Mouse (Mus musculus) MEL (cell line): Measurements from ENCODE around the gene Cybc1. TPM values are rescaled to one million over a fixed set of nuclear protein-coding genes. Genes with fewer than 3 reads are reported as not detected.
A peak's percentile ranks its signal among the peaks of the same experiment; 100 is the strongest.

Experiments
- DNase-seq: peaks from one replicate; pipeline ENCODE4 v3.0.0; 2011; ENCODE audit warnings: low read depth, low spot score
- H3K27ac ChIP-seq: 2 replicates; pipeline ENCODE4 v1.5.1; 2012; ENCODE audit warnings: low read depth, mild to moderate bottlenecking, control low read depth, low read length, moderate library complexity; ENCODE audit not compliant: control insufficient read depth
- H3K27me3 ChIP-seq, 2 experiments: fragments of 150-350 bp in 1 of 2; sonication (generic) in 1 of 2; 2 replicates each; pipeline ENCODE4 v1.6.1; 2012; ENCODE audit warnings: low read length in 2 of 2, mild to moderate bottlenecking in 2 of 2, improper control_type of control experiment in 1 of 2, moderate library complexity in 1 of 2; ENCODE audit not compliant: insufficient read depth in 2 of 2, control insufficient read depth in 1 of 2
- H3K36me3 ChIP-seq, 2 experiments: 2 replicates each; pipeline ENCODE4 v1.6.1; 2012 to 2014; ENCODE audit warnings: low read length in 2 of 2, improper control_type of control experiment in 1 of 2, inconsistent platforms in 1 of 2, mild to moderate bottlenecking in 1 of 2; ENCODE audit not compliant: insufficient read depth in 2 of 2, control insufficient read depth in 1 of 2
- H3K4me1 ChIP-seq, 2 experiments: fragments of 150-350 bp in 1 of 2; sonication (generic) in 1 of 2; 2 replicates each; pipeline ENCODE4 v1.6.1; 2012; ENCODE audit warnings: low read length in 2 of 2, improper control_type of control experiment in 1 of 2, mild to moderate bottlenecking in 1 of 2; ENCODE audit not compliant: insufficient read depth in 2 of 2, control insufficient read depth in 1 of 2
- H3K4me3 ChIP-seq, 2 experiments: fragments of 150-350 bp in 1 of 2; sonication (generic) in 1 of 2; 2 replicates each; pipeline ENCODE4 v1.5.1; 2012; ENCODE audit warnings: low read depth in 2 of 2, low read length in 2 of 2, mild to moderate bottlenecking in 2 of 2, moderate library complexity in 2 of 2, control low read depth in 1 of 2, improper control_type of control experiment in 1 of 2; ENCODE audit not compliant: control insufficient read depth in 1 of 2, insufficient read depth in 1 of 2
- H3K79me2 ChIP-seq: 2 replicates; pipeline ENCODE4 v1.6.1; 2012; ENCODE audit warnings: mild to moderate bottlenecking, low read length, moderate library complexity; ENCODE audit not compliant: control insufficient read depth, poor library complexity, insufficient read depth
- H3K9ac ChIP-seq: 2 replicates; pipeline ENCODE4 v1.6.1; 2012; ENCODE audit warnings: low read depth, mild to moderate bottlenecking, control low read depth, low read length, moderate library complexity; ENCODE audit not compliant: control insufficient read depth, poor library complexity, severe bottlenecking
- H3K9me3 ChIP-seq: fragments of 150-350 bp; sonication (generic); replicated peaks from 2 replicates; pipeline ENCODE4 v1.6.1; 2012; ENCODE audit warnings: mild to moderate bottlenecking, low read length, improper control_type of control experiment, moderate library complexity; ENCODE audit not compliant: insufficient read depth
- BHLHE40 ChIP-seq: IDR thresholded peaks from 2 replicates; pipeline ENCODE4 v1.6.1; 2012; ENCODE audit warnings: low read depth, mild to moderate bottlenecking, inconsistent platforms, low read length, improper control_type of control experiment, borderline replicate concordance
- CHD1 ChIP-seq: IDR thresholded peaks from 2 replicates; pipeline ENCODE4 v1.6.1; 2012; ENCODE audit warnings: low read depth, mild to moderate bottlenecking, inconsistent platforms, low read length, improper control_type of control experiment
- CHD2 ChIP-seq: IDR thresholded peaks from 2 replicates; pipeline ENCODE4 v1.6.1; 2011; ENCODE audit warnings: low read length, improper control_type of control experiment
- CTCF ChIP-seq, 3 experiments: IDR thresholded peaks in 2 of 3; conservative IDR thresholded peaks in 1 of 3; 2 replicates each; pipeline ENCODE4 v1.5.1; 2011 to 2012; ENCODE audit warnings: low read length in 3 of 3, low read depth in 2 of 3, mild to moderate bottlenecking in 2 of 3, improper control_type of control experiment in 1 of 3, inconsistent platforms in 1 of 3, mixed read lengths in 1 of 3, moderate library complexity in 1 of 3; ENCODE audit not compliant: control insufficient read depth in 1 of 3, insufficient read depth in 1 of 3, poor library complexity in 1 of 3, severe bottlenecking in 1 of 3
- E2F4 ChIP-seq: IDR thresholded peaks from 2 replicates; pipeline ENCODE4 v1.6.1; 2011; ENCODE audit warnings: low read depth, low read length, improper control_type of control experiment, borderline replicate concordance
- EP300 ChIP-seq, 2 experiments: IDR thresholded peaks; 2 replicates each; pipeline ENCODE4 v1.6.1; 2011; ENCODE audit warnings: improper control_type of control experiment in 2 of 2, low read length in 2 of 2, low read depth in 1 of 2, mild to moderate bottlenecking in 1 of 2
- GABPA ChIP-seq: IDR thresholded peaks from 2 replicates; pipeline ENCODE4 v1.6.1; 2012; ENCODE audit warnings: low read depth, mild to moderate bottlenecking, inconsistent platforms, low read length, improper control_type of control experiment, moderate library complexity
- JUND ChIP-seq: IDR thresholded peaks from 2 replicates; pipeline ENCODE4 v1.6.1; 2011; ENCODE audit warnings: low read depth, mild to moderate bottlenecking, improper control_type of control experiment, low read length
- KAT2A ChIP-seq: conservative IDR thresholded peaks from 2 replicates; pipeline ENCODE4 v1.6.1; 2012; ENCODE audit warnings: low read depth, low read length, improper control_type of control experiment, inconsistent platforms
- MAFK ChIP-seq: IDR thresholded peaks from 2 replicates; pipeline ENCODE4 v1.6.1; 2011; ENCODE audit warnings: low read depth, mild to moderate bottlenecking, low read length, improper control_type of control experiment, borderline replicate concordance
- MAX ChIP-seq: IDR thresholded peaks from 2 replicates; pipeline ENCODE4 v1.6.1; 2011; ENCODE audit warnings: low read length, improper control_type of control experiment
- MEF2A ChIP-seq: IDR thresholded peaks from 2 replicates; pipeline ENCODE4 v1.6.1; 2014; ENCODE audit warnings: low read depth, mild to moderate bottlenecking, inconsistent platforms, low read length, improper control_type of control experiment; ENCODE audit not compliant: poor library complexity, insufficient replicate concordance, severe bottlenecking; ENCODE audit errors: extremely low read depth
- MXI1 ChIP-seq: IDR thresholded peaks from 2 replicates; pipeline ENCODE4 v1.6.1; 2011; ENCODE audit warnings: mild to moderate bottlenecking, low read depth, low read length, improper control_type of control experiment
- MYB ChIP-seq: IDR thresholded peaks from 2 replicates; pipeline ENCODE4 v1.6.1; 2011; ENCODE audit warnings: mild to moderate bottlenecking, low read depth, low read length, improper control_type of control experiment
- MYC ChIP-seq: IDR thresholded peaks from 2 replicates; pipeline ENCODE4 v1.6.1; 2011; ENCODE audit warnings: low read depth, mild to moderate bottlenecking, low read length, improper control_type of control experiment, moderate library complexity
- NELFE ChIP-seq: IDR thresholded peaks from 2 replicates; pipeline ENCODE4 v1.6.1; 2011; ENCODE audit warnings: low read depth, low read length, improper control_type of control experiment
- NRF1 ChIP-seq: IDR thresholded peaks from 2 replicates; pipeline ENCODE4 v1.6.1; 2014; ENCODE audit warnings: low read depth, mild to moderate bottlenecking, inconsistent platforms, low read length, improper control_type of control experiment, moderate library complexity; ENCODE audit not compliant: poor library complexity, insufficient read depth, severe bottlenecking
- POLR2A ChIP-seq, 2 experiments: IDR thresholded peaks; 2 replicates each; pipeline ENCODE4 v1.6.1; 2011 to 2012; ENCODE audit warnings: low read length in 2 of 2, mild to moderate bottlenecking in 2 of 2, control low read depth in 1 of 2, improper control_type of control experiment in 1 of 2, low read depth in 1 of 2, moderate library complexity in 1 of 2; ENCODE audit not compliant: control insufficient read depth in 1 of 2, insufficient read depth in 1 of 2, poor library complexity in 1 of 2
- POLR2AphosphoS2 ChIP-seq: IDR thresholded peaks from 2 replicates; pipeline ENCODE4 v1.6.1; 2011; ENCODE audit warnings: low read length, improper control_type of control experiment
- POLR2AphosphoS5 ChIP-seq: IDR thresholded peaks from 2 replicates; pipeline ENCODE4 v1.6.1; 2012; ENCODE audit warnings: low read depth, borderline replicate concordance, mild to moderate bottlenecking, inconsistent platforms, low read length, moderate library complexity, mixed read lengths
- RAD21 ChIP-seq: IDR thresholded peaks from 2 replicates; pipeline ENCODE4 v1.6.1; 2011; ENCODE audit warnings: mild to moderate bottlenecking, low read depth, low read length, improper control_type of control experiment
- RCOR1 ChIP-seq: IDR thresholded peaks from 2 replicates; pipeline ENCODE4 v1.6.1; 2012; ENCODE audit warnings: low read depth, mild to moderate bottlenecking, inconsistent platforms, low read length, improper control_type of control experiment
- SIN3A ChIP-seq: IDR thresholded peaks from 2 replicates; pipeline ENCODE4 v1.6.1; 2012; ENCODE audit warnings: low read length, improper control_type of control experiment, inconsistent platforms
- SMC3 ChIP-seq: IDR thresholded peaks from 2 replicates; pipeline ENCODE4 v1.6.1; 2011; ENCODE audit warnings: low read depth, low read length, improper control_type of control experiment
- TAL1 ChIP-seq: IDR thresholded peaks from 2 replicates; pipeline ENCODE4 v1.6.1; 2012; ENCODE audit warnings: mild to moderate bottlenecking, inconsistent platforms, low read length, moderate library complexity, mixed read lengths
- TCF12 ChIP-seq: IDR thresholded peaks from 2 replicates; pipeline ENCODE4 v1.6.1; 2014; ENCODE audit warnings: low read depth, mild to moderate bottlenecking, inconsistent platforms, low read length, improper control_type of control experiment, moderate library complexity
- UBTF ChIP-seq: IDR thresholded peaks from 2 replicates; pipeline ENCODE4 v1.6.1; 2012; ENCODE audit warnings: low read depth, mild to moderate bottlenecking, inconsistent platforms, low read length, improper control_type of control experiment, moderate library complexity, borderline replicate concordance; ENCODE audit not compliant: insufficient read depth
- USF1 ChIP-seq: IDR thresholded peaks from 2 replicates; pipeline ENCODE4 v1.6.1; 2014; ENCODE audit warnings: low read depth, mild to moderate bottlenecking, inconsistent platforms, low read length, improper control_type of control experiment, moderate library complexity
- USF2 ChIP-seq, 2 experiments: IDR thresholded peaks; 2 replicates each; pipeline ENCODE4 v1.6.1; 2011 to 2012; ENCODE audit warnings: improper control_type of control experiment in 2 of 2, low read length in 2 of 2, borderline replicate concordance in 1 of 2, inconsistent platforms in 1 of 2, low read depth in 1 of 2, mild to moderate bottlenecking in 1 of 2; ENCODE audit not compliant: insufficient read depth in 1 of 2
- ZC3H11A ChIP-seq: IDR thresholded peaks from 2 replicates; pipeline ENCODE4 v1.6.1; 2012; ENCODE audit warnings: low read depth, mild to moderate bottlenecking, inconsistent platforms, low read length, improper control_type of control experiment
- ZMIZ1 ChIP-seq: IDR thresholded peaks from 2 replicates; pipeline ENCODE4 v1.6.1; 2012; ENCODE audit warnings: low read depth, mild to moderate bottlenecking, inconsistent platforms, low read length, improper control_type of control experiment, moderate library complexity
- ZNF384 ChIP-seq: IDR thresholded peaks from 2 replicates; pipeline ENCODE4 v1.6.1; 2012; ENCODE audit warnings: low read depth, mild to moderate bottlenecking, inconsistent platforms, low read length, improper control_type of control experiment
- polyA plus RNA-seq, 2 experiments: library from polyadenylated mRNA; stranded (reverse) in 1 of 2; unstranded in 1 of 2; fragments of >175 nt in 1 of 2; fragments of >200 nt in 1 of 2; gene quantifications; 2 replicates each; pipeline versions ENCODE4 v1.2.1 to v1.2.4; 2012; ENCODE audit warnings: low replicate concordance in 2 of 2, low read depth in 1 of 2; ENCODE audit not compliant: insufficient read length in 2 of 2, insufficient read depth in 1 of 2, missing spikeins in 1 of 2
- total RNA-seq: library from RNA; depleted of rRNA; stranded (reverse); fragments of 300-350 nt; gene quantifications from 2 replicates; pipeline ENCODE4 v1.2.3, GENCODE M21; 2012

Cybc1 gene
- total and polyA plus RNA-seq, 3 experiments = 43.6 to 46.1 TPM; not detected in 1

DNA sequence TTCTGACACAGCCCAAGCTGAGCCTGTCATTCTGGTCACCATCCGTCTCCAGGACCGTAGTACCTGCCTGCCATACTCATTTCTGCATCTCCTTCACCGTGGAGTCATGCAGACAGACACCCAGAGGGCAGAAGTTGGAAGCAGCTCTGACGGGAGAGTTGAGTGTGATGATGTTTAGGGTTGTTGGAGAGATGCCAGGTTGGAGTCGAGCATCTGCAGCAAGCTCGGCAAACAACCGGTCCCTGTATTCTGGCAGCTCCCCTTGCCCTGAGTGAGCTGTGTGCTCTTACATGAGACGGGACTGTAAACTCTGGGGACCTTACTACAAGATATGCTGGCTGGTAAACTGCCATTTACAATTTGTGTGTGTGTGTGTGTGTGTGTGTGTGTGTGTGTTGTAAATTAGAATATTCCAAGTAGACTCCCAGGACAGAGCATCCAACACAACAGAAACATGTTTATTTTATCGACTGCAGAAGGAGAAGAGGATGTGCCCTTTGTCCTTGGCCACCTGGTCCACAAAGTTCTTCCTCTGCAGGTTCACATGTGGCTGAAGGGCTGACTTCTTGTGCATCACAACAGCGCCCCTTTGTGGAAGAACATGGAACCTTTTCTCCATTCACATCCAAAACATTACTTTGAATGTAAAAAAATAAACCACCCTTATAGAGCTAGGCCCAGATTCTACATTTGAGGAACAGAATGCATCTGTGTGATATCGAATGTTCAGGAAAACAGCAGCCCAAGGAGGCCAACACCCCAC is 27.5 kb downstream of the Cybc1 start:
- Histone ChIP-seq H3K9me3 (no peaks in the 10 kb centered on the region), H3K79me2 (no peaks in the 10 kb centered on the region; the same call in 1 of the 2 replicates), H3K36me3 (peaks cover 0 to 2% of the 10 kb centered on the region in 2 experiments; a peak in 1 of 4 replicates), H3K27me3 (no peaks in the 10 kb centered on the region), H3K27ac (no peak overlapping the region), H3K4me3 (no peak overlapping the region), H3K4me1 (peaks cover 0 to 4% of the 10 kb centered on the region in 2 experiments; a peak in 1 of 4 replicates), H3K9ac (no peak overlapping the region)
- DNase-seq = peak; percentile 86
- TF ChIP-seq MEF2A (no peak), EP300 (IDR thresholded peaks at IDR 0.05; ENCODE audit: low read depth in 1 of 2, low read length in 2 of 2) (no peak), MXI1 (no peak; the same call in 1 of the 2 replicates), JUND (no peak), KAT2A (no peak), CHD2 (no peak), CHD1 (no peak), MAX (peak; percentile 28; the same call in 1 of the 2 replicates), BHLHE40 (no peak; the same call in 1 of the 2 replicates), MYB (no peak), RAD21 (peak; percentile 86), POLR2AphosphoS2 (no peak), ZC3H11A (peak; percentile 58; the same call in 1 of the 2 replicates), POLR2A (IDR thresholded peaks at IDR 0.05; ENCODE audit: control insufficient read depth in 1 of 2, insufficient read depth in 1 of 2, low read depth in 1 of 2, low read length in 2 of 2, poor library complexity in 1 of 2) (no peak), RCOR1 (no peak), SMC3 (peak; percentile 73), SIN3A (peak; percentile 44; the same call in 1 of the 2 replicates), GABPA (no peak), MYC (peak; percentile 83; the same call in 1 of the 2 replicates), USF1 (no peak), TCF12 (no peak), NRF1 (no peak), ZNF384 (peak; percentile 29; the same call in 1 of the 2 replicates), TAL1 (no peak), UBTF (no peak), POLR2AphosphoS5 (no peak), MAFK (no peak), CTCF (IDR thresholded peaks at IDR 0.05 in 2 of 3, conservative IDR thresholded peaks at IDR 0.05 in 1 of 3; ENCODE audit: control insufficient read depth in 1 of 3, insufficient read depth in 1 of 3, low read depth in 2 of 3, low read length in 3 of 3, poor library complexity in 1 of 3, severe bottlenecking in 1 of 3) (peak; percentile 79 to 90 (median 82)), ZMIZ1 (no peak), E2F4 (no peak), USF2 (IDR thresholded peaks at IDR 0.05; ENCODE audit: borderline replicate concordance in 1 of 2, insufficient read depth in 1 of 2, low read depth in 1 of 2, low read length in 2 of 2) (no peak), NELFE (no peak)
